Mouse (Mus musculus): ENCODE measurements at regions not wholly inside any gene's neighbourhood (a gene's known extent, or its start where the extent isn't known, plus 50 kb on each side); places are given as distances from the start of the nearest gene placed in this dataset.

DNA sequence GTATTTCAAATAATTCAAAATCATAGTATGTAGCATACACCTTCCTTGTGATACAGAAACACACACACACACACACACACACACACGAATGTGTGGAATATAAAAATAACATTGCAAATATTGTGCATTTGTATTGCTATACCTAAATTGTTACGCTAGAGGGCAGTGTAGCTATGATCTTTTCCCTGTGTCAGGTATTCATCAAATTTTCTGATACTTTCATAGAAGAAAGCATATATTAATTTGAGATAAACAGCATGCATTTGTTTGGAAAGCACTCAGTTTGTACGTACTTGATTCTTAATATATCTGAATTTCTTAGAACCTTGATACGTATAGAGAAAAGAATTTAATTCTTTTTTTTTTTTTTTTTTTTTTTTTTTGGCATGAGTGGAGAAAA is 1700.9 kb upstream of the Sel1l start:
- H3K36me3 ChIP-seq: no peaks in the 10 kb centered on the region
- H3K9ac ChIP-seq: no peak overlapping the region
- H3K9me3 ChIP-seq (replicated peaks): no peaks in the 10 kb centered on the region
- WGBS: 32% methylated on average over 4 of the region's 4 CpGs
- no peak overlapping the region for H3K4me3 ChIP-seq (replicated peaks)
- no peaks in the 10 kb centered on the region for H3K27me3 ChIP-seq
- no peak overlapping the region for H3K27ac ChIP-seq
- ATAC-seq (replicated peaks; ENCODE audit: low FRiP score): no peak
- no peak overlapping the region for H3K4me2 ChIP-seq
- no peaks in the 10 kb centered on the region for H3K4me1 ChIP-seq

DNA sequence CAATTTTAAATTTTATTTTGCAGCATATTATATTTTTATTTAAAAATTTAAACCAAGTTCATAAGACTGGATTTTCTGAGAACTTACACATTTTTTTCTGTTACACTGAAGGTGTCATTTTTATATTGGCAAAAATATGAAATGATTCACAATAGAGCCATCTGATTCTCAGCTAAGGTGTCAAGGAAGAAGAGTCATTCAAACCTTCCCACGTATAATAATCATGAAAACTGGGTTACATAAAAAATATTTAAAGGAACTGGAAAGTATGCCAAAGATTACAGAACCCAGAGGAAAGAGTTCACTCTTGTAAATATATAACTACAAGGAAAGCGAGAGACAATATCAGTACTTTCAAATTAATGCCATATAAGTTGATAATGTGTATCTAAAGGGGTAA is 1674.5 kb upstream of the Sel1l start:
- no peak for ATAC-seq (replicated peaks; ENCODE audit: low FRiP score)
- no peaks in the 10 kb centered on the region for H3K4me1 ChIP-seq
- no peaks in the 10 kb centered on the region for H3K9me3 ChIP-seq (replicated peaks)
- H3K27ac ChIP-seq: no peak overlapping the region
- 85% methylated on average over 2 of the region's 2 CpGs for WGBS
- H3K9ac ChIP-seq: no peak overlapping the region
- no peak overlapping the region for H3K4me3 ChIP-seq (replicated peaks)
- no peaks in the 10 kb centered on the region for H3K36me3 ChIP-seq
- H3K4me2 ChIP-seq: no peak overlapping the region
- H3K27me3 ChIP-seq: no peaks in the 10 kb centered on the region

DNA sequence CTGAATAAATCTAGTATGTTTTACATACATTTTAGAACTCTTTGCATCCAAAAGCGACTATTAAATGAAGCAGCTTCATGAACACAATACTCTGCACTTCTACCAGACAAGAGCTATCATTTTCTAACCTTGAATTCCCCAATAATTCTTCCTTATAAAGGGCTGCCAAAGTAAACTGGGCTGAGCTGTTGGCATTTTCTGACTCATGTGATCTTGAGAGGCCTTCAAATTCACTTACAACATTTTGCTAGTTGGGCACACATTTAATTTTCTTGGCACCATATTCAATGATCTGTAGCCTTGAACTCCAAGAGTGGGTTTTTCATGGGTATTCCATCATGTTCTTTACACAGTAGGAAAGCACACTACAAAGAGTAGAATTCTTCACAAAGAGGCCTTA is 1637.4 kb upstream of the Sel1l start:
- Histone ChIP-seq H3K9ac (no peak overlapping the region), H3K9me3 (replicated peaks) (no peaks in the 10 kb centered on the region), H3K27ac (no peak overlapping the region), H3K4me3 (replicated peaks) (no peak overlapping the region), H3K27me3 (no peaks in the 10 kb centered on the region), H3K36me3 (no peaks in the 10 kb centered on the region), H3K4me2 (no peak overlapping the region), H3K4me1 (no peaks in the 10 kb centered on the region)
- WGBS: 78% methylated on average over 1 of the region's 1 CpGs
- ATAC-seq (replicated peaks; ENCODE audit: low FRiP score): no peak

DNA sequence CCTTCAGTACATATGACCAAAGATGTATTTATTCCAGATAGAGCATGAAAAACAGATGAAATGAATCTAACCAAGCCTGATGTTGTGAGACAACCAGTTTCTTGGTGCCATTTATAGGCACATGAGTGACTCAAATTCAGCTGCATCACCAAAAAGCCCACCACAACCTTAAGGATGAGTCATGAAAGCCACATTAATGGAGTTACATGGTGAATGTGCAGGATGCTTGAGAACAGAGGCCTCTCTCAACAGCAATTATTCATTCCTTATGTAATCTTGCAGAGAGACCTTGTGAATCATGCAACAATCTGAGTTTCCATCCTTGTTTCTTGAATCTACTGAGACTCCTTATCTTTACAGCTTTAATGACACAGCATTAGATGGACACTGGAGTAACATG is 1613.1 kb upstream of the Sel1l start:
- Histone ChIP-seq H3K27ac (no peak overlapping the region), H3K4me2 (no peak overlapping the region), H3K27me3 (no peaks in the 10 kb centered on the region), H3K36me3 (no peaks in the 10 kb centered on the region), H3K4me3 (replicated peaks) (no peak overlapping the region), H3K9ac (no peak overlapping the region), H3K9me3 (replicated peaks) (no peaks in the 10 kb centered on the region), H3K4me1 (no peaks in the 10 kb centered on the region)
- ATAC-seq (replicated peaks; ENCODE audit: low FRiP score): no peak

DNA sequence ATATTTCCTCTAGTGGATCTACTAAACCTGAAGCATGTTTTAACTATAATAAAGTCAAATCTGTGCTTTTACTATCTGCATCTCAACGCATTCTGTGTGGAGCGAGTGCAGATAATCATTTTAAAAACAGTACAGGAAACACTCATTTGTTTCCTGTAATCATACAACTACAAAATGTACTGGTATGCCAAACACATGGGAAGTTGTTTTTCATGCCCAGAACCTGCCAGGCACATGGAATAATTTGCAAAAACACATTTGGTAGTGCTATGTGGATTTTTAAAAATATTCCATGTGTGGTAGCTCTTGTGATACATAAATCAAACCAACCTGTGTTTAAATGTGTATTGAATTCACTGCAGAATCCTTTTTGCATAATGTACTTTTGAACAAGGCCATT is 1600.5 kb upstream of the Sel1l start:
- WGBS: 81% methylated on average over 2 of the region's 2 CpGs
- H3K9me3 ChIP-seq (replicated peaks): no peaks in the 10 kb centered on the region

DNA sequence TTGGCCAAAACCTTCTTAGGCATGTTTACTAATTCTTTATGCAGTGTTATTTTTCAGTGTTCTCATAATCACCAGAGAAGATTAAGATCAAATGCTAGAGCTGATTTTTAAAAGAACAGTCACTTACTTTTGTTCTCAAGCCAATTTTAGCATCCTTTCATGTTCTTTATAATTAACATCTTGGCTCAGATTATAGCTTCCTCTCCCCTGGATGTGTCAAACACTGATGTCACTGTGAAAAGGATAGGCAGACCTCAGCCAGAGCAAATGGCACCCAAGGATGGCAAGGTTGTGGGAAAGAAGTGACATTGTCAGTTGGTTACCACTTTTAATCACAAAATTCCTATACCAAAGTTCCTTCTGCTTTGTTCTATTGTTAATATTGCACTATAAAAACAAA is 1580.3 kb upstream of the Sel1l start:
- Histone ChIP-seq H3K4me3 (replicated peaks) (no peak overlapping the region), H3K27me3 (no peaks in the 10 kb centered on the region), H3K27ac (no peak overlapping the region), H3K4me1 (no peaks in the 10 kb centered on the region), H3K36me3 (no peaks in the 10 kb centered on the region), H3K9me3 (replicated peaks) (no peaks in the 10 kb centered on the region), H3K4me2 (no peak overlapping the region), H3K9ac (no peak overlapping the region)
- ATAC-seq (replicated peaks; ENCODE audit: low FRiP score): no peak

More for the DNA sequence above, 1600.5 kb upstream of the Sel1l start:
- no peak for ATAC-seq (replicated peaks; ENCODE audit: low FRiP score)
- H3K27me3 ChIP-seq: no peaks in the 10 kb centered on the region
- no peak overlapping the region for H3K4me3 ChIP-seq (replicated peaks)
- no peak overlapping the region for H3K27ac ChIP-seq
- H3K4me1 ChIP-seq: no peaks in the 10 kb centered on the region
- H3K4me2 ChIP-seq: no peak overlapping the region
- no peak overlapping the region for H3K9ac ChIP-seq
- H3K36me3 ChIP-seq: no peaks in the 10 kb centered on the region

DNA sequence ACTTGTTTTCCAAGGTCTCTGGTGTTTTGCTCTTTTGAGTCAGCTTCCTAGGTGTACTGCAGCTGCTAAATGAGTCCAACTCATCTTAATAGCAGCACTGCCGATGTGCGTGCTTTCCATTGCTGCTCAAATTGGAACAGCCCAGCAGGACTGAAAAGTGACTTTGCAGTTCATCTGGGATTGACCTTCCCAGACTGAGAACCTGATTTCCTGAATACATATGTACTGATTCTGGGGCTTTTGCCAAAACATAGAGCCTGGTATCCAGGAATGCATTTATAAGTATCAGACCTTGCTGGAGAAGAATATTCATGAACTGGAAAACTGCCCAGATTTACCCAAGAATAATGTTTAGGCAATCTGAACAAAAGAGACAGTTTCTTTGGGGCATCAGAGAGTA is 1579.0 kb upstream of the Sel1l start:
- WGBS: 87% methylated on average over 2 of the region's 2 CpGs
- no peaks in the 10 kb centered on the region for H3K27me3 ChIP-seq
- H3K4me2 ChIP-seq: no peak overlapping the region
- H3K36me3 ChIP-seq: no peaks in the 10 kb centered on the region
- H3K9me3 ChIP-seq (replicated peaks): no peaks in the 10 kb centered on the region
- H3K4me3 ChIP-seq (replicated peaks): no peak overlapping the region
- H3K4me1 ChIP-seq: no peaks in the 10 kb centered on the region
- H3K9ac ChIP-seq: no peak overlapping the region
- no peak for ATAC-seq (replicated peaks; ENCODE audit: low FRiP score)
- H3K27ac ChIP-seq: no peak overlapping the region

DNA sequence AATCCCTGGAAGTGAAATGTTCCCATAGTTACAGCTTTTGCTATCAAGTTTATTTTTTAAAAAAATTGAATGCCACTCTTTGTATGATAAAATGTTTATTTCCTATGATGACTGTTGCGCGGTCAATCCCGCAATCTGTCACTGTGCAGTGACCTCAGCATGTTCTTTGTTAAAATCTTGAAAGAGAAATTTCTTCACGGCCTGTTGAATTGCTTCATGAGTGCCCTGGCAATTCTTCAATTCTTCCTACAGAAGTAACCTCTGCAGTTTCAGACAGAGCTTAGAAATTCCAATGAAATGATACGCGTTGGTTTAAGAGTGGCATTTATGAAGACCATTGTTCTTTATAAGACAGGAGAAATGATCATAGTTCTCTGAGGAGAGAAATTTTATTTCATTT is 1567.4 kb upstream of the Sel1l start:
- WGBS: 74% methylated on average over 6 of the region's 6 CpGs
- H3K9me3 ChIP-seq (replicated peaks): no peaks in the 10 kb centered on the region
- no peaks in the 10 kb centered on the region for H3K4me1 ChIP-seq
- no peak overlapping the region for H3K27ac ChIP-seq
- H3K27me3 ChIP-seq: no peaks in the 10 kb centered on the region
- H3K9ac ChIP-seq: no peak overlapping the region
- ATAC-seq (replicated peaks; ENCODE audit: low FRiP score): no peak
- no peak overlapping the region for H3K4me3 ChIP-seq (replicated peaks)
- H3K4me2 ChIP-seq: no peak overlapping the region
- no peaks in the 10 kb centered on the region for H3K36me3 ChIP-seq

DNA sequence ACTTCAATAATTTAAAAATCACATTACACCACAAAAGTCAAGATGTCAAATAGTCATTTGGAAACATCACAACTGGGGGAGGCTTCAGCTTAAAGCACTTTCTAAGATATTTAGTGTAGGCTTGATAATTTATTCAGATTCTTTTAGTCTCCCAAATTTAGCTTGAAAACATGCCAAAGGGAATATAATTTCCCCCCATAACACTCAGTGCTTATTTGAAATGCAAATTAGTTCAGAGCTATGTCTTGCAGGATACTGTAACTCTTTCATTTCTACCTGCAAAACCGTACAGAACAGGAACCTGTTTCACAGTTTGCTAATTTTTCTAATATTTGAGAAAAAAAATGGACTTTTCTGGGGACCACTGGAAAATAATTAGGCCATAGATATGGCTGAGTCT is 1566.8 kb upstream of the Sel1l start:
- Histone ChIP-seq H3K4me3 (replicated peaks) (no peak overlapping the region), H3K9ac (no peak overlapping the region), H3K9me3 (replicated peaks) (no peaks in the 10 kb centered on the region), H3K27me3 (no peaks in the 10 kb centered on the region), H3K4me2 (no peak overlapping the region), H3K27ac (no peak overlapping the region), H3K36me3 (no peaks in the 10 kb centered on the region), H3K4me1 (no peaks in the 10 kb centered on the region)
- no peak for ATAC-seq (replicated peaks; ENCODE audit: low FRiP score)
- WGBS: 64% methylated on average over 1 of the region's 1 CpGs

DNA sequence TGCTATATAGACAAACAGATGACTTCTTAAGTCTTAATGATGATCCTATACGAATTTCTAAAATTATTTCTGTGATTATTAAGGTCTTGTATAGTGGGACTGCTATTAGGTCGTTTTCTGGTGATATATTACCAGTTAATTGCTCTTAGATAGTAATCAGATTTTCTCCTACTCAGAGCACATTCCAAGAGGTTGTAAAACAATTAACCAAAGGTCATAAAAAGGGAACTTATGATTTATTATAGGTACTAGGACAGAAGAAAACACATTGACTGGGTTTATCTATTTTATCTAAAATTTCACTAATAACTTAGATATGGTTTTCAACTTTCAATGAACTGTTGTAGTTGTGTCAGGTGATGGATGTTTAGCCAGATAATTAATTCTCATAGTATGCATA is 1536.6 kb upstream of the Sel1l start:
- Histone ChIP-seq H3K9me3 (replicated peaks) (no peaks in the 10 kb centered on the region), H3K4me3 (replicated peaks) (no peak overlapping the region), H3K4me2 (no peak overlapping the region), H3K27me3 (no peaks in the 10 kb centered on the region), H3K9ac (no peak overlapping the region), H3K27ac (no peak overlapping the region), H3K4me1 (no peaks in the 10 kb centered on the region), H3K36me3 (no peaks in the 10 kb centered on the region)
- ATAC-seq (replicated peaks; ENCODE audit: low FRiP score): no peak
- 29% methylated on average over 2 of the region's 2 CpGs for WGBS

DNA sequence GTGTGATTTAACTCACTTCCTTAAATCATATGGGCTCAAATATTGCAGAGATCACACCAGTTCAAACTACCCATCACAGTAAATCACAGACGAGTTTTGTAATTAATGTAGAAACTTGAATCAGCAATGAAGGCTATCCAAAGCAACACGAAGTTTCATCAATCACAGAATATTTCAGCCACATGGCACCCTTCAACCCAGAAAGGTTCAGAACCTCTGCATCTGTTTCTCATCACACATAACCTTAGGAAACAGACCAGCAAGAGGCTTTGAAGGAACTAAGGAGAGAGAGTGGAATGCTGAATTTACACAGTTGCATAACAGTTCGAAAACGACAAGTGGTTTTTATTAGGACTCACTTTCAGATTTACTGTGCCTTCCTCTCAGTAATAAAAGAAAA is 1494.0 kb upstream of the Sel1l start:
- peak; percentile 66 for ATAC-seq (replicated peaks; ENCODE audit: low FRiP score)
- WGBS: 30% methylated on average over 4 of the region's 4 CpGs
- Histone ChIP-seq H3K4me3 (replicated peaks) (no peak overlapping the region), H3K36me3 (no peaks in the 10 kb centered on the region), H3K27ac (no peak overlapping the region), H3K9me3 (replicated peaks) (no peaks in the 10 kb centered on the region), H3K4me1 (no peaks in the 10 kb centered on the region), H3K4me2 (no peak overlapping the region), H3K27me3 (no peaks in the 10 kb centered on the region), H3K9ac (no peak overlapping the region)

DNA sequence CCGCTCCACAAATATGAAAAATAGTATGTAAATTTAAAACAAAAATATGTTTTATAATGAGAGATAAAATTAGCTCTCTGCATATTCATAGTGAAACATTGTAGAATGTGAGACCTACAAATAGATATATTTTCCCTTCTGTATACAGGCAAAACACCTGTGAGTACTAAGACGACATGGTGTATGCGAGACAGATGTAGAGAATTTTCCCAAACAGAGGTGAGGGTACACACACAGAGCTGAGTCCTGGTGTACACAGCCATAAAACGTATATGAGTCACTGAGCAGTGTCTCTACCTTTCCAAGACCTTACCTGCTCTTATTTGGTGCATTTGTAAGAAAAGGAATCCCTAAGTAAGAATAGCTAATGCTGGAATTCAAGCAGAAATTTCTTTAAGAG is 1493.6 kb upstream of the Sel1l start:
- no peak overlapping the region for H3K4me3 ChIP-seq (replicated peaks)
- H3K27ac ChIP-seq: no peak overlapping the region
- H3K36me3 ChIP-seq: no peaks in the 10 kb centered on the region
- H3K4me2 ChIP-seq: no peak overlapping the region
- no peaks in the 10 kb centered on the region for H3K4me1 ChIP-seq
- no peak overlapping the region for H3K9ac ChIP-seq
- H3K27me3 ChIP-seq: no peaks in the 10 kb centered on the region
- 68% methylated on average over 4 of the region's 4 CpGs for WGBS
- ATAC-seq (replicated peaks; ENCODE audit: low FRiP score): no peak; the same call in 1 of the 2 replicates
- no peaks in the 10 kb centered on the region for H3K9me3 ChIP-seq (replicated peaks)

DNA sequence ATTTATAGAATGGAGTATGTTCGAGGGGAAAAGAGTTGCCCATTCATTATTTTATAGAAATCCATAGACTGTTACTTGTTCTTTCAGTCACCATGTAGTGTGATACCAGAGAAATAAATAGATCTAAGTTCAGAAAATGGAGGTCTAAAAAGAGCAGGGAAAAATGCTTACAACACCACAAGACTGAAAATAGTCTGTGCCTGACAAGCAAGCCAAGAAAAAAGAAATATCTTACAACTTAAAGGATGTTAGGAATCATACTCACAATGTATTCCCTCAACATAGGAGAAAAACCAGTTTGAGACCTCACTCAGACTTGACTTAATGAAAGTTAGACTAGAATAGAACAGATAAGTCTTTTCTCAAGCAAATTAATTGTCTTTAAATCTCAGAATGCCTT is 1486.6 kb upstream of the Sel1l start:
- 84% methylated on average over 1 of the region's 1 CpGs for WGBS
- ATAC-seq (replicated peaks; ENCODE audit: low FRiP score): no peak
- no peaks in the 10 kb centered on the region for H3K36me3 ChIP-seq
- H3K27me3 ChIP-seq: no peaks in the 10 kb centered on the region
- no peaks in the 10 kb centered on the region for H3K9me3 ChIP-seq (replicated peaks)
- H3K4me1 ChIP-seq: no peaks in the 10 kb centered on the region
- H3K4me2 ChIP-seq: no peak overlapping the region
- H3K4me3 ChIP-seq (replicated peaks): no peak overlapping the region
- H3K9ac ChIP-seq: no peak overlapping the region
- H3K27ac ChIP-seq: no peak overlapping the region

DNA sequence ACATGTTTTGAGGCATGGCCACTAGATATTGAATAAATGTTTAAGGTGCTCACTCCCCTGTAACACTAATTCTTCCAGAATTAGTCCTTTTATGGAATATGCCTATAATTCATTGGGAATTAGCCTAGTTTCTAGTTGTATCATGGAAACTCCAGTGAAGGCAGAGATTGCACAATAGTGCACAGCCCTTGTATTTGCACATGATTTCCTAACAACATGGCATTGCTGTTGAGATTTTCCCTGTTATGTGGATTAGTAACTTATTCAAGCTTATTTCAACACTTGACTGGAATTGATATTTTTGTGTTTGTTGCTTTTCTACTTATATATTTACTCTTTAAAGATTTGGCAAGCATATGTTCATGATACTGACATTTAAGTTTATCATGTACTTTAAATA is 1463.3 kb upstream of the Sel1l start:
- no peaks in the 10 kb centered on the region for H3K27me3 ChIP-seq
- no peaks in the 10 kb centered on the region for H3K36me3 ChIP-seq
- no peak overlapping the region for H3K4me2 ChIP-seq
- ATAC-seq (replicated peaks; ENCODE audit: low FRiP score): no peak
- no peak overlapping the region for H3K9ac ChIP-seq
- H3K9me3 ChIP-seq (replicated peaks): no peaks in the 10 kb centered on the region
- H3K4me3 ChIP-seq (replicated peaks): no peak overlapping the region
- no peak overlapping the region for H3K27ac ChIP-seq
- H3K4me1 ChIP-seq: no peaks in the 10 kb centered on the region

Measured in kidney, embryonic 15.5 days (tissue).